ENCODE assay signal across 16 mouse cellular contexts in the genomic region with DNA sequence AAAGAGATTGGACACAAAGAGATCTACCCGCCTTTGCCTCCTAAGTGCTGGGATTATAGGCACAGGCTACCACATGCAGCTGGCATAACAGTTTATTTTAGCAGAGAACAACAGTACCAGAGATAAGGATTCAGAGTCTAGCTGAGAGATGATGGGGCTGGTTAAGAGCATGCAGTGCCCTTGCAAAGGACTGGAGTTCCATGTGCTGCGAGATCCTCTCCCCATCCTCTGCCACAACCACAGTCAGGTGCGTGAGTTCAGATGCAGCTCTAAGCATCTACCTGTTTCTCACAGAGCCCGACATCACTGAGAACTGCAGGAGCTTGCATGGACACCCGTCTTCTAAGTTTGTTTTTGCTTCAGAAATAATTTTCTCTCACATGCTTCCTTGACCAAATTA. TPM values are rescaled to one million over a fixed set of nuclear protein-coding genes. Genes with fewer than 3 reads are reported as not detected.
DNase-seq lines count a peak whose midpoint lies in the region; ATAC-seq and TF ChIP-seq lines count a peak whose summit lies in the region.
"Not testable (repeated sequence)": the region's sequence is repeated elsewhere in the genome, so short reads cannot be mapped to it uniquely, and the experiment has no call there.
"Had no signal": no experiment of that assay in that cellular context is flagged by ENCODE, and none has a peak within 500 bp of the region (broad histone marks: within the 10 kb centered on the region; RNA-seq: fewer than 3 reads in every experiment).

No protein-coding gene starts in this region.

- H3K36me3 ChIP-seq in liver, postnatal 0 days (replicated peaks; ENCODE audit: insufficient read depth, low read length): not testable (repeated sequence)

- H3K27ac ChIP-seq in liver, postnatal 0 days (ENCODE audit: low read depth): not testable (repeated sequence)

- not testable (repeated sequence) for H3K9me3 ChIP-seq in liver, postnatal 0 days (ENCODE audit: low read length)

- not testable (repeated sequence) for TF ChIP-seq EP300 in liver, postnatal 0 days (IDR thresholded peaks at IDR 0.05; ENCODE audit: low read depth)

- TF ChIP-seq CTCF in liver, postnatal 0 days (IDR thresholded peaks at IDR 0.05; ENCODE audit: low read depth): not testable (repeated sequence)

- H3K9ac ChIP-seq in liver, postnatal 0 days (replicated peaks): not testable (repeated sequence)

- ATAC-seq in liver, postnatal 0 days: not testable (repeated sequence)

- H3K4me3 ChIP-seq in liver, postnatal 0 days (ENCODE audit: low read depth, low read length): not testable (repeated sequence)

- not testable (repeated sequence) for H3K27me3 ChIP-seq in liver, postnatal 0 days (ENCODE audit: insufficient read depth, low read length)

- not testable (repeated sequence) for H3K4me1 ChIP-seq in liver, postnatal 0 days (ENCODE audit: insufficient read depth)

- not testable (repeated sequence) for H3K4me2 ChIP-seq in liver, postnatal 0 days (ENCODE audit: low read depth, low read length)

- peak; percentile 1 for DNase-seq in 3T3-L1 (ENCODE audit: low read depth, low spot score)
- peak; percentile 5 for DNase-seq in ZHBTc4 (ENCODE audit: low read depth, low spot score)
- DNase-seq in heart, adult 11 months: peak; percentile 95
- DNase-seq in kidney, postnatal 25 days: peak; percentile 3 to 40
- peak; percentile 13 for DNase-seq in liver, postnatal 0 days
- peak; percentile 21 to 73 for DNase-seq in spleen, postnatal 4 days (ENCODE audit: low spot score in 2 of 2)
- DNase-seq in urinary bladder, postnatal 4 days (ENCODE audit: low spot score in 2 of 2): peak; percentile 40 to 78

- 69% methylated on average over 4 of the region's 5 CpGs for whole genome bisulfite sequencing in liver, postnatal 0 days (ENCODE audit: insufficient replicate concordance)

RNA-seq across cellular contexts. Expression of a gene that starts 24.1 kb away (rescaled TPM):
- 0.34 and 1.1 TPM in 2 replicates for polyA plus RNA-seq in liver, postnatal 0 days (2015; fragmentation: Nextera tagmentation; extraction: Ambion mirVana)
- polyA plus RNA-seq: adrenal gland, adult 2 months; cerebellum, adult 2 months; embryonic facial prominence, embryonic 12.5 days; forebrain, embryonic 12.5 days; heart, adult 2 months; heart, embryonic 11.5 days; heart, embryonic 14.5 days; hindbrain, embryonic 12.5 days; intestine, embryonic 14.5 days had no signal

Comparison
In these comparisons a context has a peak if more than half of its experiments do, and no peak if none do; other contexts are left out.
1. DNase-seq: peak in every context shown above with its lines; median percentile 95 in heart, adult 11 months; 59 in urinary bladder, postnatal 4 days; 47 in spleen, postnatal 4 days; 22 in kidney, postnatal 25 days; 13 in liver, postnatal 0 days; 5 in ZHBTc4; 1 in 3T3-L1.